ENCODE assay signal across 11 mouse cellular contexts in the genomic region with DNA sequence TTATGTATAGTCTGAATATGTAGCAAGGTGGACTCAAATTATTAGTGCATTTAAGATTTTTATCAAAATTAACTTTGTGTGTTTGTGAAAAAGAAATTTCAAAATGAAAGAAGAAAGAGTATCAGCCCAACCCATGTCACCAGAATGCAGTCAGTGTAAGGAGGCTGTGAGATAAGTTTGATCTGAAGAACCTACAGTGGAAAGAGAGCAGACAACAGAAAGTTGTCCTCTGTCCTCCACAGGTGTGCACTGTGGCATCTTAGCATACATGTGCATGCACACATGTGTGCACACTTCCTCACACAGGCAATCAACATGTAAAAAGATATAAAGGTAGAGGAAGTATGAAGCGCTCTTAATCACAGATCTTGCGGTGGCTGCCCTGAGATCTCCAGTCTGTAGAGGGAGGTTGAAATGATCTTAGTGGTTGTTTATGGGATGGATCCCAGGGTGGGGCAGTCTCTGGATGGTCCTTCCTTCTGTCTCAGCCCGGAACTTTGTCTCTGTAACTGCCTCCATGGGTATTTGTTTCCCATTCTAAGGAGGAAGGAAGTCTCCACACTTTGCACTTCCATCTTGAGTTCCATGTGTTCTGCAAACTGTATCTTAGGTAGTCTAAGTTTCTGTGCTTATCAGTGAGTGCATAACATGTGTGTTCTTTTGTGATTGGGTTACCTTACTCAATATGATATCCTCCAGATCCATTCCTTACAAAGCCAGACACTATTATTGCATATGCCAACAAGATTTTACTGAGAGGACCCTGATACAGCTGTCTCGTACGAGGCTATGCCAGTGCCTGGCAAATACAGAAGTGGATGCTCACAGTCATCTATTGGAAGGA.
"Had no signal": no experiment of that assay in that cellular context is flagged by ENCODE, and none has a peak within 500 bp of the region (broad histone marks: within the 10 kb centered on the region; RNA-seq: fewer than 3 reads in every experiment).

No protein-coding gene starts in this region.

- H3K36me3 ChIP-seq: midbrain, embryonic 13.5 days had no signal

- H3K4me2 ChIP-seq: lung, embryonic 14.5 days; midbrain, embryonic 13.5 days had no signal

- H3K4me3 ChIP-seq: limb, embryonic 10.5 days; midbrain, embryonic 13.5 days had no signal

- ATAC-seq: inflammation-experienced regulatory T-cells, adult 6 months; intestine, postnatal 0 days; midbrain, embryonic 13.5 days had no signal

- H3K27ac ChIP-seq: limb, embryonic 10.5 days; macrophage; midbrain, embryonic 13.5 days had no signal

- H3K9me3 ChIP-seq: limb, embryonic 10.5 days; midbrain, embryonic 13.5 days had no signal

- DNase-seq: kidney, adult 8-10 months; kidney, postnatal 25 days; lung, embryonic 14.5 days; lung, postnatal 10 days; right cerebral cortex, postnatal 14 days; thymus, postnatal 25 days had no signal

- H3K27me3 ChIP-seq: midbrain, embryonic 13.5 days had no signal

- H3K4me1 ChIP-seq: midbrain, embryonic 13.5 days had no signal

- H3K9ac ChIP-seq: lung, embryonic 14.5 days; midbrain, embryonic 13.5 days had no signal
